Mouse (Mus musculus) adrenal gland, postnatal 14 days (tissue): ENCODE measurements around the gene Rarres2. TPM values are rescaled to one million over a fixed set of nuclear protein-coding genes. Genes with fewer than 3 reads are reported as not detected.

Experiments used
- DNase-seq: peaks from one replicate; pipeline ENCODE4 v3.0.0; 2021; ENCODE audit warnings: mixed read lengths
- long read RNA-seq, 2 experiments: library from polyadenylated mRNA; stranded (forward); transcript quantifications; one replicate each; pipeline ENCODE4 v2.0.0; 2021
- total RNA-seq: library from RNA; stranded (reverse); gene quantifications from 2 replicates; pipeline ENCODE4 v1.2.3, GENCODE M21; 2021

Gene Rarres2
- total RNA-seq: 74.2 and 241 TPM in 2 replicates
- long read RNA-seq, experiment 1, transcript Rarres2-201 (6 exons, 731 nt): major isoform, 8 of 20 reads
- long read RNA-seq, experiment 1, transcript Rarres2-204 (6 exons, 795 nt): minor isoform, 5 of 20 reads
- long read RNA-seq, experiment 1, partial matches to known transcripts: 0 of 20 reads
- long read RNA-seq, experiment 1, other reads (novel, unspliced or antisense): 4 of 20 reads
- long read RNA-seq, experiment 2, transcript Rarres2-204 (6 exons, 795 nt): major isoform, 48 of 108 reads
- long read RNA-seq, experiment 2, transcript Rarres2-201 (6 exons, 731 nt): minor isoform, 32 of 108 reads
- long read RNA-seq, experiment 2, partial matches to known transcripts: 13 of 108 reads
- long read RNA-seq, experiment 2, other reads (novel, unspliced or antisense): 10 of 108 reads

DNA sequence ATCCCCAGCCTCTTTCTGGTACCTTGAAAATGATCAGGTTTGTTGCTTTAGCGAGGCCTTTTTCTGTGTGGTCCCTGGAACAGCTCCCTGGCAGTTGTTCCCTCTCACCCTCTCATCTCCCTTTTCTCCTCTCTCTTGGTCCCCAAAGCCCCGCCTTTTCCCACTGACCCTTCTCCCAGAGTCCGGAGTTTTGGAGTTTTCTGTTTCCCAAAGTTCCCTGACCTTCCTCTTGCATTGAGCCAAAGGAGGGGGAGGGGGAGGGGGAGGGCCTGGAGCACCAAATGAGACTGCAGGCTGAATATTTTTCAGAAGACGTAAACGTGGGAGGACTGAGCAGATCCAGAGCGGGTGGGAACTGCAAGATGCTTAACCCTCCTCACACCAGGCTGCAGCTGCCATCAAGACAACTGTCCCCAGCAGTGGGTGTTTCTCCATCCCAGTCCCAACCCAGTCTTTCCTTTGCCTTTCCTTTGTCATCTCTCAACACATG lies at the start of gene Rarres2:
TSS of gene Rarres2 (minus strand) at position 218 of the 490 bp plus-strand sequence.
- peak; percentile 17 for DNase-seq

GRCm38 (mm10) chr6:48620031-48620430 lies 47.4 kb upstream of the Rarres2 start:
- no peak for DNase-seq

GRCm38 (mm10) chr6:48614756-48615155 lies 42.2 kb upstream of the Rarres2 start:
- DNase-seq: no peak

- DNase-seq: no peak
These were observed 40.9 kb upstream of the Rarres2 start for GRCm38 (mm10) chr6:48613464-48613863.

GRCm38 (mm10) chr6:48610657-48611056 lies 38.1 kb upstream of the Rarres2 start:
- DNase-seq: no peak

- DNase-seq: no peak
These were observed 36.9 kb upstream of the Rarres2 start for GRCm38 (mm10) chr6:48609512-48609911.

GRCm38 (mm10) chr6:48608124-48608523 lies 35.5 kb upstream of the Rarres2 start:
- peak; percentile 66 for DNase-seq

DNA sequence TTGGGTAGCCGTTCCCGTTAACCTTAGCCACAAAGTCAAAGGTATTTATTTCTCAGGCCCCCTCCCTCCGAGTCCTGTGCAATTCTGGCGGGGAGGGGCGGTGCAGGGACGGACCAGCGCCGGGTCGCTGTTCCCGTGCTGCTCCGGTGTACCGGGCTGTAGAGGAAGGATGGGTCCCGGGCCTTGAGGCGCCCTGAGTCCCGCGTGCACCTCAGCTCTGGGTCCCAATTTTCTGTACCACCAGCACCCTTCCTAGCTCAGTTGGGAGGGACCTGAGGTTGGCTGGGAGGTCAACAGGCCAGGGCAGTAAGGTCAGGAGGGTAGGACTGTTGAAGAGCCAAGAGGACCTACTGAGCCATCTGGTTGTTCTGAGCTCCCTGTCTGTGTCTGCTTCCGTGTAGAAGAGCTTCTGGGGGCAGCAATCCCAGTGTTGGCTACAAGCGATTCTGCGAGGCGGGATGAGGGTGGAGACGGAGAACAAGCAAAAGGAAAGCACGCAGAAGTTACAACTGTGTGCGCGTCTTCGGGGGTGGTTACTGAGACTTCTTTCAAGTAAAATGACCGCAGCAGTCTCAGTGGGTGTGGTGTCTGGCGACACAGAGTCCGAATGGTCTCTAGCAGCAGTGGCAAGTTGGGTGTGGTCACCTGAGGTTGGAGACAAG lies 29.6 kb upstream of the Rarres2 start:
- peak; percentile 59 for DNase-seq

DNA sequence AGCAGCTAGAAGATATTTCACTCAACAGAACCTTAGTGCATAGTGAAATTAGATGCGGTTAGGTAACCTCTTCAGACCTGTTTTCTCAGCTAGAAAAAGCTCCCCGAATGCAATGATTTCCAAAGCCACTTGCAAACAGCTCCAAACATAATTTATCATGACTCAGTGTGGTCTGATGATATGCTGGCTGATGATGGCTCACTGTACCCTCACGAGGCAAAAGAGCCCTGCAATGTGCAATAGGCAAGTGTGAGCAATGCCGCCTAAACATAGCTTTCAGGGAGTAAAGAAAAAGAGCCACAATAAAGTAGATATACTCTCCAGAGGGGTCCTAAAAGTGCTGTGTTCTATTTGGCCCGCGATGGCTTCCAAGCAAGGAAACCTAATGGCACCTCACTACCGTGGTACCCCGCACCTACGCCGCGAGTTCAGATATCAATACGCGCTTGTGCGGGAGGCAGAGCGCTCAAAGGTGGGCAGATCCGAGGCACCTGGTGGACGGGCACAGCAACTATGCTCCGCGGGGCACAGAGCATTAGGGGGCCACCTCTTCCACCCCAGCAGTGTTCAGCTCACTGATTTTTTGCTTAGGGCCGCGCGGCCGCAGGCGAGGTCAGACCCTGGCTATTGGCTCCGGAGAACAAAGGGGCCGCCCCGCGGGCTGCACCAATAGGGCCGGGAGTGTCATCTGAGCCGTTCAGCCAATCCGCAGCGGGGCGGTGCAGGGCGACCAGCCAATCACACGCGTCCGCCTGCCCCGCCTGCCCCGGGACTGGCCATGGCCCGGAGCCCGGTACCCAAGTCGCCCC lies 28.9 kb upstream of the Rarres2 start, which contains the start of gene Zfp775:
TSS of gene Zfp775 (plus strand) at position 793 of the 809 bp plus-strand sequence.
- DNase-seq: peak; percentile 98

DNA sequence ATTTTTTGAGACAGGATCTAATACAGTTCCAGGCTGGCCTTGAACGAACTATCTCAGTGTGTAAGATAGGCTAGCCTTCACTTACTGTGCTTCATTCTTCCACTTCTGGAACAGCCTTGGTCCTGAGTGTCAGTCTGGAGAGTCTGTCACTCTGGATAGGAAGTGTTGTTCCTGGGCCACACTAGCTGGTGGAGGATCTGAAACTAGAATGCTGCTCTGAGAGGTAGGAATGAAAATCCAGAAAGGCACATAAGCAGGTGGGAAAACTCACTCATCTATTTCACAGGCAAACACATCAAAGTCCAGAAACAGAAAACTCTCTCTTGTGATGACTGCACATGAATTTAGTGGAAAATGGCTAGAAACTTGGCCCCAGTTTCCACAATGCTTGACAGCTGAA lies 28.0 kb upstream of the Rarres2 start:
- DNase-seq: no peak

GRCm38 (mm10) chr6:48597233-48597625 lies 24.6 kb upstream of the Rarres2 start:
- no peak for DNase-seq

DNA sequence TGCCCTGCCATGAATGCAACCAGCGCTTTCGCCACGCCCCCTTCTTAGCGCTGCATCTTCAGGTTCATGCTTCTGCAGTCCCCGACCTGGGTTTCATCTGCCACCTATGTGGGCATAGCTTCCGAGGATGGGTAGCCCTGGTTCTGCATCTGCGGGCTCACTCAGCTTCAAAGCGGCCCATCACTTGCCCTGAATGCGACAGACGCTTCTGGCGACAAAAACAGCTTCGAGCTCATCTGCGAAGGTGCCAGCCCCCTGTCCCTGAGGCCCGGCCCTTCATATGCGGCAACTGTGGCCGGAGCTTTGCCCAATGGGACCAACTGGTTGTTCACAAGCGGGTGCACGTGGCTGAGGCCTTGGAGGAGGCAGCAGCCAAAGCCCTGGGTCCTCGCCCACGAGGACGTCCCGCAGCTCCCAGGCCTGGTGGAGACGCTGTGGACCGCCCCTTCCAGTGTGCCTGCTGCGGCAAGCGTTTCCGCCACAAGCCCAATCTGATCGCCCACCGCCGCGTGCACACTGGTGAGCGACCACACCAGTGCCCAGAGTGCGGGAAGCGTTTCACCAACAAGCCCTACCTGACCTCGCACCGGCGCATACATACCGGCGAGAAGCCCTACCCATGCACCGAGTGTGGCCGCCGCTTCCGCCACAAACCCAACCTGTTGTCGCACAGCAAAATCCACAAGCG lies 24.1 kb upstream of the Rarres2 start:
- no peak for DNase-seq

DNA sequence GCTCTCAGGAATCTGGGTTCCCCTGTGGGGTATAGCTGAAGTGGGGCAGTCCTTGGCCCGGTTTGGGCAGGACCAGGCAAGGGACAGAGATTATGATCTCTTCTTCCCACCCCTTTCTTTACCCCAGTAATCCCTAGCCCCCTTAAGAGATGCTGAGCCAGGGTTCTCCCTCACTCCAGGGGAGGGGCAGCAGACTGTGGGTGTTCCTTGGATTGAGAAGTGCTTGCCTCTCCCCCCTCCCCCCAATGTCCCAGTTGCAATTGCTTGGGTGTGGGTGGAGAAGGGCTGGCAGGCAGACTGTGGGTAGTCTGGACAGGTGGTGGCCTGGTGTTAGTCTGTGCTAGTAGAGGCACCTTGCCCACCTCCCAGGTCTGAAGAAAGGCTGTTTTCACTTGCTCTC lies 22.7 kb upstream of the Rarres2 start:
- DNase-seq: no peak

DNA sequence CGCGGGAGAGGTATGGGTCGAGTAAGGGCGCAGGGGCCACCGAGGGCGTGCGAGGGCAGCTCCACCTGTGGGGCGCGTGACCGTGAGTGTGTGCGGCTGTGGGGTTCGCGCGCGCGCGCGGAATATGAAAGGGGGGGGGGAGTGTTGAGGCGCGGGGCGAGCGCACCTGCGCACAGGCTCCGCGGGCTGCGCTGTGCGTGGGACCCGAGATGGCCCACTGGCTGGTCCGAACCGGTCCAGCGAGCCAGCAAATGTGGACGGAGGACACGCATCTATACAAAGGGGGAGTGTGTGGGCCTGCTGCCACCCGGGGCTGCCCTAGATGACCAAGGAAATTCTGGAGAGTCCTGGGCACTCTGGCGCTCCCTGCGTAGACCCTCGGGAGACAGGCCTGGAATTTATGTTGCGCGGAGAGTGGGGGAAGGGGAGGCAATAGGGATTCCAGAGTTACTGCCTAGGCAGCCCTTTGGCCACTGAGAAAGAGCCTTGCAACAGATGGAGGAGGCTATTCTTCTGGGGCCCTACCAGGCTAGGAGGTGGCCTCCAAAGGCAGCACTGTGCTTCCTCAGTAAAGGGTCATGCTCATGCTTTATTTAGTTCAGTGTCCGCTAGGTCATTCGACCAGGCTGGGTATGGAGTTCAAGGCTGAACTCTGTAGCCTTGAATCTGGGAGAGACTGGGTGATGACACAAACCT lies 21.6 kb upstream of the Rarres2 start:
- DNase-seq: peak; percentile 73

DNA sequence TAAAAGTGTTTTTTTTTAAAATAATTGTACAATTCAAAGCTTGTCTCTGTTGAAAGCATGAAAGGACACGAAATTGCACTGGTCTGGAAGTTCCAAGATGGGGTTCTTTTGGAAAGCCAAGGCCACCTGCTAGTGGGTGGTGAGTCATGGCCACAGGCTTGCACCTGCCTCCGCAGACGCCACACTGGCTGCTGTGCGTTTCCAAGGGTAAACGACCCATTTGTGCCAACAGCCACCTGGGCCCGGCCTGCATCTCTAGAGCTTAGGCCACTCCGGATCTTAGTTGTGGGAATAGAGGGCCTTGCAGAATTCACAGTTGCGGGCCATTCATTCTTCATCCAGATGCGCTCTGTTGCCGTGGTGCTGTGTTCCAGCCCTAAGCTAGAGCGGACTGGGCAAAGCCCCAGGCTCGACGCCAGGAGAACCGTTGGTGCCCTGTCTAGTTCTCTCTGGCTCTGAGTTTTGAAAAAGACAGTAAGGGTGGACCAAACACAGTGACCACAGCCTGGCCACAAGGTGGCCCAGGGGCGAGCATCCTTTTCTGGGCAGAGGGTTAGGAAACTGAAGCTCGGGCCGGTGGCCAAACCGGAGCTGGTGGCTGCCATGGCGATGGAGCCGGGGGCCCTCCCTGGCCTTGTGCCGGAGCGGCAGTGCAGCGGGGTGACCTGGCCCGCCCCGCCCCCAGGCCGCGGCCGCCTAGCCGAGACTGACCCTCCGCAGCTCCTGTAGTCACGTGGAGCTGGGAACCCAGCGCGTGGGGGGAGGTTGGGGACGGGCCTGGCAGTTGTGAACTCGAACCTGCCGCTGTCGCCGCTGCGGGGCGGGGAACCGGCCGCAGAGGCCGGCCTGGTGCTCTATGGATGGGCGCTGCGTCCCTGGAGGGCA lies 20.8 kb upstream of the Rarres2 start, which contains the start of the genes Repin1 and Gm44965:
TSS of gene Repin1 (plus strand) at position 726 of the 885 bp plus-strand sequence.
TSS of gene Gm44965 (plus strand) at position 784 of the 885 bp plus-strand sequence.
- DNase-seq: peak; percentile 98

GRCm38 (mm10) chr6:48591871-48592270 lies 19.3 kb upstream of the Rarres2 start:
- DNase-seq: no peak

GRCm38 (mm10) chr6:48591221-48591845 lies 18.7 kb upstream of the Rarres2 start:
- DNase-seq: no peak

DNA sequence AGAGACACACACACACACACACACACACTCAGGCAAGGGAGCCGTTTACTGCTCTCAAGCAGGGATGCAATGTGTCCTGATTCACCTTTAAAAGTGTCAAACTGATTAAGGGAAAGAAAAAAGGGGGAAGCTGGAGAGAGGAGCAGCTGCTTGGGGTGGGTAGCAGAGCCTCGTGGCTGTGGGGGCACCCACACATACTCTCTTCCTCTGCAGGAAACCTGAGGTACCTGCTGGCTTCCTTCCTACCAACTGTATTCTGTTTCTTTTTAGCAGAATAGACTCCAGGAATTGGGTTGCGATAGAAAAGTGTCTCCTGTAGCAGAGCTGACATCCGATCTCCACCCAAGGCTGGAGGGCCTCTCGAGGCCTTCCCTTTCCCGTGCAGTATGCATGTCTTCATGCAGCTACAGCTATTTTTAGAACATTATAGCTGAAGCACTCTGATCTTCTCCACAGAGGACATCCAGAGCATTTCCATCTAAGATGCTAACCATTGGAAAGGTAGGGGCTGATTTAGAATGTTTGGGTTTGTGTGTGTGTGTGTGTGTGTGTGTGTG lies 16.7 kb upstream of the Rarres2 start, which contains the start of gene Gm45021:
TSS of gene Gm45021 (plus strand) at position 417 of the 557 bp plus-strand sequence.
- DNase-seq: no peak

- DNase-seq: peak; percentile 63
These were observed 9.4 kb upstream of the Rarres2 start for GRCm38 (mm10) chr6:48582037-48582436.
